In genomic region chr2:52006380-52006779, GRCm38 (mm10) we compare ENCODE assay signal across 17 mouse cellular contexts. TPM values are rescaled to one million over a fixed set of nuclear protein-coding genes. Genes with fewer than 3 reads are reported as not detected.
DNase-seq lines count a peak whose midpoint lies in the region; ATAC-seq and TF ChIP-seq lines count a peak whose summit lies in the region.
"Had no signal": no experiment of that assay in that cellular context is flagged by ENCODE, and none has a peak within 500 bp of the region (broad histone marks: within the 10 kb centered on the region; RNA-seq: fewer than 3 reads in every experiment).

No protein-coding gene starts in this region.

- TF ChIP-seq POLR2A in lung, adult 2 months (IDR thresholded peaks at IDR 0.05; ENCODE audit: borderline replicate concordance, extremely low read depth, low read depth, low read length), result no peak

- H3K9ac ChIP-seq in limb, embryonic 11.5 days (ENCODE audit: low read length), result no peak overlapping the region
- H3K9ac ChIP-seq in midbrain, embryonic 13.5 days (replicated peaks), result no peak overlapping the region
- H3K9ac ChIP-seq: forebrain, embryonic 13.5 days; heart, embryonic 13.5 days; lung, embryonic 14.5 days had no signal

- TF ChIP-seq CTCF in lung, adult 2 months (IDR thresholded peaks at IDR 0.05; ENCODE audit: insufficient read depth, low read length), result no peak

- WGBS in lung, adult 2 months, result 30% methylated on average over 3 of the region's 3 CpGs
- 64% methylated on average over 3 of the region's 3 CpGs for WGBS in limb, embryonic 11.5 days
- WGBS in midbrain, embryonic 13.5 days, result 67% methylated on average over 3 of the region's 3 CpGs

- H3K27ac ChIP-seq in limb, embryonic 11.5 days (replicated peaks; ENCODE audit: low read depth, low read length), result no peak overlapping the region
- H3K27ac ChIP-seq in midbrain, embryonic 13.5 days, result no peak overlapping the region
- H3K27ac ChIP-seq: forebrain, embryonic 13.5 days; heart, embryonic 13.5 days; hindbrain, embryonic 10.5 days; midbrain, embryonic 10.5 days had no signal

- H3K4me1 ChIP-seq in lung, adult 2 months (ENCODE audit: control insufficient read depth, insufficient read depth, low read length), result no peaks in the 10 kb centered on the region
- H3K4me1 ChIP-seq in limb, embryonic 11.5 days (ENCODE audit: control insufficient read depth, insufficient read depth, low read length), result no peaks in the 10 kb centered on the region
- no peaks in the 10 kb centered on the region for H3K4me1 ChIP-seq in midbrain, embryonic 13.5 days (replicated peaks)
- H3K4me1 ChIP-seq: forebrain, embryonic 13.5 days; heart, embryonic 13.5 days; hindbrain, embryonic 10.5 days; midbrain, embryonic 10.5 days had no signal

- no peak overlapping the region for H3K4me3 ChIP-seq in lung, adult 2 months (replicated peaks; ENCODE audit: extremely low read depth, low read depth, low read length)
- H3K4me3 ChIP-seq in limb, embryonic 11.5 days (ENCODE audit: low read depth, low read length), result no peak overlapping the region
- no peak overlapping the region for H3K4me3 ChIP-seq in midbrain, embryonic 13.5 days (replicated peaks)
- H3K4me3 ChIP-seq: forebrain, embryonic 13.5 days; heart, embryonic 13.5 days; hindbrain, embryonic 10.5 days; midbrain, embryonic 10.5 days had no signal

- ATAC-seq in limb, embryonic 11.5 days (ENCODE audit: insufficient number of reproducible peaks, low FRiP score, low TSS enrichment, low read depth), result no peak
- ATAC-seq in midbrain, embryonic 13.5 days, result no peak
- ATAC-seq: forebrain, embryonic 13.5 days had no signal

- no peak overlapping the region for H3K4me2 ChIP-seq in limb, embryonic 11.5 days (ENCODE audit: low read depth, severe bottlenecking)
- no peak overlapping the region for H3K4me2 ChIP-seq in midbrain, embryonic 13.5 days (replicated peaks)
- H3K4me2 ChIP-seq: forebrain, embryonic 13.5 days; heart, embryonic 13.5 days; lung, embryonic 14.5 days had no signal

- H3K36me3 ChIP-seq in limb, embryonic 11.5 days (ENCODE audit: control insufficient read depth, insufficient read depth, low read length), result no peaks in the 10 kb centered on the region
- H3K36me3 ChIP-seq in midbrain, embryonic 13.5 days, result no peaks in the 10 kb centered on the region
- H3K36me3 ChIP-seq: heart, embryonic 13.5 days; hindbrain, embryonic 10.5 days; midbrain, embryonic 10.5 days had no signal

- peak; percentile 16 for DNase-seq in adrenal gland, postnatal 14 days
- DNase-seq in adrenal gland, adult 8-10 months, result no peak
- peak; percentile 39 for DNase-seq in lung, postnatal 10 days
- DNase-seq in lung, adult 2 months, result no peak
- DNase-seq in embryo, embryonic 9.5 days (ENCODE audit: extremely low spot score), result peak; percentile 7
- peak; percentile 25 for DNase-seq in limb, embryonic 11.5 days (ENCODE audit: low spot score)
- DNase-seq in frontal cortex, postnatal 25 days (ENCODE audit: low spot score in 2 of 2), result no peak
- DNase-seq: adrenal gland, postnatal 10 days; cerebellum, adult 8-10 months; kidney, postnatal 10 days; liver; lung, embryonic 14.5 days had no signal

- H3K27me3 ChIP-seq in limb, embryonic 11.5 days (ENCODE audit: control insufficient read depth, insufficient read depth, low read length), result no peaks in the 10 kb centered on the region
- H3K27me3 ChIP-seq in midbrain, embryonic 13.5 days, result no peaks in the 10 kb centered on the region
- H3K27me3 ChIP-seq: forebrain, embryonic 13.5 days; heart, embryonic 13.5 days had no signal

- H3K9me3 ChIP-seq in limb, embryonic 11.5 days (ENCODE audit: control insufficient read depth, low read length), result no peaks in the 10 kb centered on the region
- no peaks in the 10 kb centered on the region for H3K9me3 ChIP-seq in midbrain, embryonic 13.5 days
- H3K9me3 ChIP-seq: forebrain, embryonic 13.5 days; heart, embryonic 13.5 days; hindbrain, embryonic 10.5 days; midbrain, embryonic 10.5 days had no signal

RNA-seq across cellular contexts. Expression of gene Tnfaip6, which starts 31.4 kb away (rescaled TPM):
- total RNA-seq in adrenal gland, postnatal 14 days (2021), result 0.98 and 4.7 TPM in 2 replicates
- total RNA-seq in adrenal gland, adult 8-10 months (2022), result 1 to 10 TPM in 1 of 4 experiments, under 1 TPM in 3; 0.42 to 1.1 (median 0.66) TPM
- 0.26 and 0.47 TPM in 2 replicates for polyA plus RNA-seq in lung, adult 2 months (2012; rRNA removed)
- polyA plus RNA-seq in limb, embryonic 11.5 days (2014; fragmentation: Nextera tagmentation; extraction: Ambion mirVana), result 46.3 and 46.9 TPM in 2 replicates
- 6.2 and 6.8 TPM in 2 replicates for polyA plus RNA-seq in midbrain, embryonic 13.5 days (2015; fragmentation: Nextera tagmentation; extraction: Ambion mirVana)

RNA-seq across cellular contexts. Expression of gene Nmi, which starts 33.1 kb away (rescaled TPM):
- total RNA-seq in adrenal gland, postnatal 14 days (2021), result 11.3 and 12.7 TPM in 2 replicates
- total RNA-seq in adrenal gland, adult 8-10 months (2022), result 10 to 100 TPM in 3 of 4 experiments, 1 to 10 TPM in 1; 8.3 to 14.7 (median 12.9) TPM
- 4.0 and 8.0 TPM in 2 replicates for polyA plus RNA-seq in lung, adult 2 months (2012; rRNA removed)
- 8.3 and 8.9 TPM in 2 replicates for polyA plus RNA-seq in limb, embryonic 11.5 days (2014; fragmentation: Nextera tagmentation; extraction: Ambion mirVana)
- polyA plus RNA-seq in midbrain, embryonic 13.5 days (2015; fragmentation: Nextera tagmentation; extraction: Ambion mirVana), result 4.5 and 4.6 TPM in 2 replicates

Comparison
In these comparisons a context has a peak if more than half of its experiments do, and no peak if none do; other contexts are left out.
1. DNase-seq: peak in adrenal gland, postnatal 14 days (single experiment), lung, postnatal 10 days (single experiment), embryo, embryonic 9.5 days (single experiment) and limb, embryonic 11.5 days (single experiment); none in adrenal gland, adult 8-10 months (single experiment), lung, adult 2 months (single experiment) and frontal cortex, postnatal 25 days (0 of 2).